Mouse (Mus musculus): ENCODE measurements around the gene Tshz2. TPM values are rescaled to one million over a fixed set of nuclear protein-coding genes. Genes with fewer than 3 reads are reported as not detected.
A peak's percentile ranks its signal among the peaks of the same experiment; 100 is the strongest.

The Tshz2 gene
- polyA plus RNA-seq, 1 experiment from 2014 or later: 3.4 TPM

- Histone ChIP-seq H3K27me3 (replicated peaks; ENCODE audit: insufficient read depth, low read length) (no peaks in the 10 kb centered on the region), H3K27ac (ENCODE audit: low read length) (no peak overlapping the region), H3K4me2 (replicated peaks; ENCODE audit: low read depth, low read length) (no peak overlapping the region), H3K36me3 (ENCODE audit: insufficient read depth, low read length) (no peaks in the 10 kb centered on the region), H3K4me1 (ENCODE audit: insufficient read depth, low read depth, low read length) (no peaks in the 10 kb centered on the region), H3K4me3 (ENCODE audit: low read depth, low read length) (no peak overlapping the region), H3K9ac (replicated peaks; ENCODE audit: low read depth) (no peak overlapping the region), H3K9me3 (ENCODE audit: low read length) (no peaks in the 10 kb centered on the region)
- no peak for TF ChIP-seq EP300 (IDR thresholded peaks at IDR 0.05)
- TF ChIP-seq CTCF (IDR thresholded peaks at IDR 0.05): no peak
- no peak for DNase-seq (ENCODE audit: low spot score)
- 81% methylated on average over 6 of the region's 6 CpGs for WGBS
- ATAC-seq: no peak
These were observed 16.8 kb upstream of the Tshz2 start for GRCm38 (mm10) chr2:169615998-169616397.

- H3K9me3 ChIP-seq (ENCODE audit: low read length): no peaks in the 10 kb centered on the region
- no peak overlapping the region for H3K9ac ChIP-seq (replicated peaks; ENCODE audit: low read depth)
- H3K27me3 ChIP-seq (replicated peaks; ENCODE audit: insufficient read depth, low read length): no peaks in the 10 kb centered on the region
- H3K36me3 ChIP-seq (ENCODE audit: insufficient read depth, low read length): no peaks in the 10 kb centered on the region
- TF ChIP-seq CTCF (IDR thresholded peaks at IDR 0.05): peak; percentile 49
- no peak for TF ChIP-seq EP300 (IDR thresholded peaks at IDR 0.05)
- H3K27ac ChIP-seq (ENCODE audit: low read length): no peak overlapping the region
- DNase-seq (ENCODE audit: low spot score): peak; percentile 54
- WGBS: 21% methylated on average over 15 of the region's 15 CpGs
- H3K4me1 ChIP-seq (ENCODE audit: insufficient read depth, low read depth, low read length): no peaks in the 10 kb centered on the region
- peak; percentile 53 for ATAC-seq
- peak overlapping the region; percentile 32 for H3K4me2 ChIP-seq (replicated peaks; ENCODE audit: low read depth, low read length)
- H3K4me3 ChIP-seq (ENCODE audit: low read depth, low read length): no peak overlapping the region
These were observed 11.6 kb upstream of the Tshz2 start for GRCm38 (mm10) chr2:169621201-169621710.

GRCm38 (mm10) chr2:169630070-169630469 is 2.7 kb upstream of the Tshz2 start:
- WGBS: 83% methylated on average over 3 of the region's 3 CpGs
- no peaks in the 10 kb centered on the region for H3K36me3 ChIP-seq (ENCODE audit: insufficient read depth, low read length)
- ATAC-seq: no peak

GRCm38 (mm10) chr2:169633491-169634289 is 877 bp downstream of the Tshz2 start:
- peak overlapping the region; percentile 50 for H3K9ac ChIP-seq (replicated peaks; ENCODE audit: low read depth)
- H3K4me1 ChIP-seq (ENCODE audit: insufficient read depth, low read depth, low read length): no peaks in the 10 kb centered on the region
- peak overlapping the region; percentile 77 for H3K27ac ChIP-seq (ENCODE audit: low read length)
- DNase-seq (ENCODE audit: low spot score) (peak; percentile 49), ATAC-seq (peak; percentile 50)
- peak overlapping the region; percentile 65 for H3K4me3 ChIP-seq (ENCODE audit: low read depth, low read length)
- no peaks in the 10 kb centered on the region for H3K36me3 ChIP-seq (ENCODE audit: insufficient read depth, low read length)
- peak overlapping the region; percentile 92 for H3K4me2 ChIP-seq (replicated peaks; ENCODE audit: low read depth, low read length)
- no peaks in the 10 kb centered on the region for H3K9me3 ChIP-seq (ENCODE audit: low read length)
- TF ChIP-seq CTCF (IDR thresholded peaks at IDR 0.05) (0 out of 2 replicates have a peak, but pooled peaks have one; percentile 8), EP300 (IDR thresholded peaks at IDR 0.05) (no peak)
- WGBS: under 1% methylated on average over 27 of the region's 38 CpGs
- no peaks in the 10 kb centered on the region for H3K27me3 ChIP-seq (replicated peaks; ENCODE audit: insufficient read depth, low read length)

More at GRCm38 (mm10) chr2:169630070-169630469, 2.7 kb upstream of the Tshz2 start:
- no peak overlapping the region for H3K27ac ChIP-seq (ENCODE audit: low read length)
- no peak for DNase-seq (ENCODE audit: low spot score)
- H3K27me3 ChIP-seq (replicated peaks; ENCODE audit: insufficient read depth, low read length): no peaks in the 10 kb centered on the region
- H3K4me3 ChIP-seq (ENCODE audit: low read depth, low read length): no peak overlapping the region
- no peaks in the 10 kb centered on the region for H3K4me1 ChIP-seq (ENCODE audit: insufficient read depth, low read depth, low read length)
- TF ChIP-seq CTCF (IDR thresholded peaks at IDR 0.05) (no peak), EP300 (IDR thresholded peaks at IDR 0.05) (no peak)
- H3K9me3 ChIP-seq (ENCODE audit: low read length): no peaks in the 10 kb centered on the region
- no peak overlapping the region for H3K4me2 ChIP-seq (replicated peaks; ENCODE audit: low read depth, low read length)
- no peak overlapping the region for H3K9ac ChIP-seq (replicated peaks; ENCODE audit: low read depth)

- no peaks in the 10 kb centered on the region for H3K9me3 ChIP-seq (ENCODE audit: low read length)
- H3K36me3 ChIP-seq (ENCODE audit: insufficient read depth, low read length): no peaks in the 10 kb centered on the region
- ATAC-seq (no peak), DNase-seq (ENCODE audit: low spot score) (no peak)
- H3K4me2 ChIP-seq (replicated peaks; ENCODE audit: low read depth, low read length): peak overlapping the region; percentile 92
- H3K4me3 ChIP-seq (ENCODE audit: low read depth, low read length): peak overlapping the region; percentile 65
- no peaks in the 10 kb centered on the region for H3K27me3 ChIP-seq (replicated peaks; ENCODE audit: insufficient read depth, low read length)
- H3K4me1 ChIP-seq (ENCODE audit: insufficient read depth, low read depth, low read length): no peaks in the 10 kb centered on the region
- H3K27ac ChIP-seq (ENCODE audit: low read length): no peak overlapping the region
- 22% methylated on average over 17 of the region's 17 CpGs for WGBS
- TF ChIP-seq EP300 (IDR thresholded peaks at IDR 0.05): no peak
- no peak for TF ChIP-seq CTCF (IDR thresholded peaks at IDR 0.05)
- H3K9ac ChIP-seq (replicated peaks; ENCODE audit: low read depth): no peak overlapping the region
These were observed 2.0 kb downstream of the Tshz2 start for GRCm38 (mm10) chr2:169634619-169635382.

- H3K9ac ChIP-seq (replicated peaks; ENCODE audit: low read depth): no peak overlapping the region
- no peaks in the 10 kb centered on the region for H3K36me3 ChIP-seq (ENCODE audit: insufficient read depth, low read length)
- H3K27ac ChIP-seq (ENCODE audit: low read length): no peak overlapping the region
- 28% methylated on average over 7 of the region's 7 CpGs for WGBS
- DNase-seq (ENCODE audit: low spot score) (peak; percentile 22), ATAC-seq (no peak)
- no peaks in the 10 kb centered on the region for H3K27me3 ChIP-seq (replicated peaks; ENCODE audit: insufficient read depth, low read length)
- H3K9me3 ChIP-seq (ENCODE audit: low read length): no peaks in the 10 kb centered on the region
- TF ChIP-seq CTCF (IDR thresholded peaks at IDR 0.05): no peak
- TF ChIP-seq EP300 (IDR thresholded peaks at IDR 0.05): no peak
- H3K4me3 ChIP-seq (ENCODE audit: low read depth, low read length): peak overlapping the region; percentile 10; the same call in 1 of the 2 replicates
- peak overlapping the region; percentile 92 for H3K4me2 ChIP-seq (replicated peaks; ENCODE audit: low read depth, low read length)
- no peaks in the 10 kb centered on the region for H3K4me1 ChIP-seq (ENCODE audit: insufficient read depth, low read depth, low read length)
These were observed 2.6 kb downstream of the Tshz2 start for GRCm38 (mm10) chr2:169635428-169635827.

Measured in lung, postnatal 0 days (tissue).